Mouse (Mus musculus) megakaryocyte, adult 5-6 weeks (primary cell): ENCODE data around the gene Irs1. TPM values are rescaled to one million over a fixed set of nuclear protein-coding genes. Genes with fewer than 3 reads are reported as not detected.

Source experiments
- ATAC-seq: 2 replicates; pipeline ENCODE4 v1.8.0; 2016; ENCODE audit warnings: mild to moderate bottlenecking, inconsistent platforms; ENCODE audit not compliant: poor library complexity, severe bottlenecking
- total RNA-seq, 2 experiments: library from RNA; stranded (forward) in 1 of 2; stranded (reverse) in 1 of 2; fragments of 153-499, 151-499 nt in 1 of 2; fragments of 221-1000, 200-1000 nt in 1 of 2; gene quantifications; 2 replicates each; pipeline versions ENCODE4 v1.2.3 to v1.2.4; 2015 to 2017

Irs1 gene
- total RNA-seq, 2 experiments from 2014 or later: 0.07 TPM; not detected in 1

DNA sequence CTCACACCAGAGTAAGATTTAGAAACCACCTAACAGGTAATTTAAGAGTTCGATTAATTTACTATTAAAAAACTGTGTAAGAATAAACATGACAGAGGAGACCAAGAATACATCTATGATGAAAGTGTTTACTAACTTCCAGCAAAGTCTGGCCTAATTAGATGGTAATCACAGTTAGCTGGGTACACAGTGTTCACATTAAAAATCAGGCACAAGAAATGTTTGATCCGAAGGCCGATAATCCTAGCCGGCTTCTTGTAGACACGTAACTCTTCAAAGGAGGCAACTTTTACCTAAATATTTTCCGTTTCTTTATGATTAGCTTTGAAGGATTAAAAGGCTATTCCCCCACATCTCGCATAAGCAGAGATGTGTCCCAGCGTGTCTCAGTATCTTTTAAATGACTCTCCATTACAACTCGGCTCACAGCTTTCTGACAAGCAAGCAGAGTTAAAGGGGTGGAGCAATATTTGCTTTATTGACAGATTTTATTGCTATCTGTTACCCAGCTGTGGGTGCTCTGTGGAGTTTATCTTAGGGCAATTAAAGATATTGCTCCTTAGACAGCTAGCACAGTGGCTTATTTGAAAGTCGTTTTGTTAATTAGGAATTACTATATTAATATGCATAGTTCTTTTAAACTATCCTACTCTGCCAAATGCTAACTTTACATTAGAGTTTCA, 102.5 kb downstream of the Irs1 start:
- no peak for ATAC-seq

DNA sequence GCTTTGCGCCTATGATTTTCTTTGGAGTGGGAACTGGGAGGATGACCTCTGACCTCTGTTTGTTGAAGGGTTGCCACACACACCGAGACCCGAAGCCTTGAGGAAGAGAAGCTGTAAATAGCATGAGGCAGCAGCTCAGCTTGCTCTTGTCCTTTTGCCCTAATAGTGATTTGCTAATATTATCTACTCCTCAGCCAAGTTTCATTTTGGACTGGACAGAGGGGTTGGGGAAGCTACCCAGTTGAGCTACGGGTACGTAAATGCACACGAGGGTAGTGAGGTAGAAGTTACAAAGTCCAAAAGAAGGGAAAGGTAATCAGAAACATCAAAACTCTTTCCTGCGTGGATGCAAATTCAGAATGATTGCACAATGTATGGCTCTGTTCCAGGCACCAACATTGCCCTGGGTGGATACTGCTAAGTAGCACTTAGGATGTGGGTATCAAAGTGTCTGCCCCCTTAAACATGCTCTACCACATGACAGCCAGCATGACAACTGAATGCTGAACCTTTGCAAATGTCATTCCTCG, 107.2 kb downstream of the Irs1 start:
- no peak for ATAC-seq

Other genes starting within 250 kb of the Irs1 start
- not detected in 2 replicates for gene Gm9747, start 58.3 kb downstream of the Irs1 start, total RNA-seq (2015)
- gene Gm9747, start 58.3 kb downstream of the Irs1 start, total RNA-seq (2017): not detected in 2 replicates
- 13.0 and 14.8 TPM in 2 replicates for gene Rhbdd1, start 25.0 kb upstream of the Irs1 start, total RNA-seq (2015)
- 16.1 and 16.4 TPM in 2 replicates for gene Rhbdd1, start 25.0 kb upstream of the Irs1 start, total RNA-seq (2017)